In genomic region chr12:65072911-65073610, GRCm38 (mm10) we compare ENCODE assay signal across 8 mouse cellular contexts. TPM values are rescaled to one million over a fixed set of nuclear protein-coding genes. Genes with fewer than 3 reads are reported as not detected.
DNase-seq lines count a peak whose midpoint lies in the region; ATAC-seq and TF ChIP-seq lines count a peak whose summit lies in the region.

No protein-coding gene starts in this region.

- peak overlapping the region; percentile 95 for H3K4me2 ChIP-seq in heart, embryonic 13.5 days
- H3K4me2 ChIP-seq in forebrain, embryonic 13.5 days, result peak overlapping the region; percentile 93
- peak overlapping the region; percentile 89 for H3K4me2 ChIP-seq in liver, postnatal 0 days (ENCODE audit: low read depth, low read length)

- H3K9ac ChIP-seq in heart, embryonic 13.5 days, result peak overlapping the region; percentile 93
- H3K9ac ChIP-seq in forebrain, embryonic 13.5 days, result peak overlapping the region; percentile 94
- H3K9ac ChIP-seq in liver, postnatal 0 days (replicated peaks), result peak overlapping the region; percentile 83

- H3K9me3 ChIP-seq in heart, embryonic 13.5 days, result no peaks in the 10 kb centered on the region
- no peaks in the 10 kb centered on the region for H3K9me3 ChIP-seq in E14TG2a.4 (ENCODE audit: low read length)
- H3K9me3 ChIP-seq in forebrain, embryonic 13.5 days (replicated peaks), result no peaks in the 10 kb centered on the region
- H3K9me3 ChIP-seq in liver, postnatal 0 days (ENCODE audit: low read length), result no peaks in the 10 kb centered on the region

- peaks cover 54% of the 10 kb centered on the region for H3K4me1 ChIP-seq in heart, embryonic 13.5 days
- H3K4me1 ChIP-seq in E14TG2a.4 (replicated peaks; ENCODE audit: low read depth, low read length), result peaks cover 59% of the 10 kb centered on the region
- peaks cover 40% of the 10 kb centered on the region for H3K4me1 ChIP-seq in forebrain, embryonic 13.5 days
- H3K4me1 ChIP-seq in liver, postnatal 0 days (ENCODE audit: insufficient read depth), result peaks cover 25% of the 10 kb centered on the region

- peaks cover 22% of the 10 kb centered on the region for H3K36me3 ChIP-seq in heart, embryonic 13.5 days
- peaks cover 55% of the 10 kb centered on the region for H3K36me3 ChIP-seq in E14TG2a.4 (ENCODE audit: insufficient read depth, low read length)
- H3K36me3 ChIP-seq in forebrain, embryonic 13.5 days (ENCODE audit: poor library complexity, severe bottlenecking), result peaks cover 17% of the 10 kb centered on the region
- H3K36me3 ChIP-seq in liver, postnatal 0 days (replicated peaks; ENCODE audit: insufficient read depth, low read length), result peaks cover 11% of the 10 kb centered on the region; the same call in 1 of the 2 replicates

- peak overlapping the region; percentile 93 for H3K4me3 ChIP-seq in heart, embryonic 13.5 days
- peak overlapping the region; percentile 97 for H3K4me3 ChIP-seq in E14TG2a.4 (replicated peaks; ENCODE audit: low read length)
- H3K4me3 ChIP-seq in forebrain, embryonic 13.5 days, result peak overlapping the region; percentile 86
- peak overlapping the region; percentile 73 for H3K4me3 ChIP-seq in liver, postnatal 0 days (ENCODE audit: low read depth, low read length)

- TF ChIP-seq CTCF in E14TG2a.4 (conservative IDR thresholded peaks at IDR 0.05; ENCODE audit: low read length), result no peak
- TF ChIP-seq CTCF in liver, postnatal 0 days (IDR thresholded peaks at IDR 0.05; ENCODE audit: low read depth), result no peak

- no peaks in the 10 kb centered on the region for H3K27me3 ChIP-seq in heart, embryonic 13.5 days (replicated peaks)
- H3K27me3 ChIP-seq in E14TG2a.4 (ENCODE audit: insufficient read depth, low read length), result no peaks in the 10 kb centered on the region
- H3K27me3 ChIP-seq in forebrain, embryonic 13.5 days, result no peaks in the 10 kb centered on the region
- H3K27me3 ChIP-seq in liver, postnatal 0 days (ENCODE audit: insufficient read depth, low read length), result no peaks in the 10 kb centered on the region

- H3K27ac ChIP-seq in heart, embryonic 13.5 days (replicated peaks), result peak overlapping the region; percentile 93
- peak overlapping the region; percentile 94 for H3K27ac ChIP-seq in forebrain, embryonic 13.5 days
- H3K27ac ChIP-seq in liver, postnatal 0 days (ENCODE audit: low read depth), result peak overlapping the region; percentile 80

- peak; percentile 52 for ATAC-seq in heart, embryonic 13.5 days (ENCODE audit: extremely low read depth, insufficient number of reproducible peaks, low FRiP score, low TSS enrichment)
- peak; percentile 69 for ATAC-seq in forebrain, embryonic 13.5 days
- ATAC-seq in liver, postnatal 0 days, result peak; percentile 11

- no peak for DNase-seq in heart, postnatal 25 days (ENCODE audit: low spot score)
- no peak for DNase-seq in liver, postnatal 0 days
- DNase-seq in adrenal gland, postnatal 10 days, result no peak
- DNase-seq in cerebellum, adult 9-10 months, result no peak
- DNase-seq in layer of hippocampus, postnatal 36 days, result no peak

- no peak for TF ChIP-seq EP300 in liver, postnatal 0 days (IDR thresholded peaks at IDR 0.05; ENCODE audit: low read depth)

- 3% methylated on average over 21 of the region's 21 CpGs for WGBS in heart, embryonic 13.5 days
- 3% methylated on average over 21 of the region's 21 CpGs for WGBS in forebrain, embryonic 13.5 days
- WGBS in liver, postnatal 0 days (ENCODE audit: insufficient replicate concordance), result 3% methylated on average over 21 of the region's 21 CpGs

- intact Hi-C loops in heart, postnatal 25 days (cut with DNase I), result loop anchor here (5.0 kb wide), 2 partner anchors 36 to 106 kb away; partner anchors contain the start of genes Klhl28, Prpf39 and Togaram1

RNA-seq across cellular contexts. Expression of gene Fkbp3, which starts 0.7 kb away (rescaled TPM):
- 476 and 518 TPM in 2 replicates for polyA plus RNA-seq in heart, embryonic 13.5 days (2015; fragmentation: Nextera tagmentation; extraction: Ambion mirVana)
- 100 to 1,000 TPM; 235 to 260 TPM for total RNA-seq in heart, postnatal 25 days (2021)
- polyA plus RNA-seq in forebrain, embryonic 13.5 days (2015; fragmentation: Nextera tagmentation; extraction: Ambion mirVana), result 636 and 684 TPM in 2 replicates
- 92.4 and 94.7 TPM in 2 replicates for polyA plus RNA-seq in liver, postnatal 0 days (2015; fragmentation: Nextera tagmentation; extraction: Ambion mirVana)
- total RNA-seq in adrenal gland, postnatal 10 days (2021), result 100 to 1,000 TPM in 1 of 2 experiments, 10 to 100 TPM in 1; 99.9 to 125 TPM
- 100 to 1,000 TPM; 149 to 157 TPM for total RNA-seq in layer of hippocampus, postnatal 36 days (2021)

RNA-seq across cellular contexts. Expression of gene Fancm, which starts 2.3 kb away (rescaled TPM):
- 5.9 and 6.1 TPM in 2 replicates for polyA plus RNA-seq in heart, embryonic 13.5 days (2015; fragmentation: Nextera tagmentation; extraction: Ambion mirVana)
- total RNA-seq in heart, postnatal 25 days (2021), result 1 to 10 TPM; 4.0 to 4.6 TPM
- polyA plus RNA-seq in forebrain, embryonic 13.5 days (2015; fragmentation: Nextera tagmentation; extraction: Ambion mirVana), result 11.8 and 13.9 TPM in 2 replicates
- polyA plus RNA-seq in liver, postnatal 0 days (2015; fragmentation: Nextera tagmentation; extraction: Ambion mirVana), result 2.0 and 2.8 TPM in 2 replicates
- 10 to 100 TPM; 10.3 to 10.9 TPM for total RNA-seq in adrenal gland, postnatal 10 days (2021)
- 10 to 100 TPM; 11.9 to 12.4 TPM for total RNA-seq in layer of hippocampus, postnatal 36 days (2021)

RNA-seq across cellular contexts. Expression of gene Prpf39, which starts 36.9 kb away (rescaled TPM):
- 28.1 and 31.8 TPM in 2 replicates for polyA plus RNA-seq in heart, embryonic 13.5 days (2015; fragmentation: Nextera tagmentation; extraction: Ambion mirVana)
- total RNA-seq in heart, postnatal 25 days (2021), result 10 to 100 TPM; 12.1 to 12.7 TPM
- 63.2 and 64.9 TPM in 2 replicates for polyA plus RNA-seq in forebrain, embryonic 13.5 days (2015; fragmentation: Nextera tagmentation; extraction: Ambion mirVana)
- 9.8 and 12.4 TPM in 2 replicates for polyA plus RNA-seq in liver, postnatal 0 days (2015; fragmentation: Nextera tagmentation; extraction: Ambion mirVana)
- 10 to 100 TPM; 26.1 to 42.4 TPM for total RNA-seq in adrenal gland, postnatal 10 days (2021)
- total RNA-seq in layer of hippocampus, postnatal 36 days (2021), result 10 to 100 TPM; 40.9 to 52.1 TPM

Comparison
In these comparisons a context has a peak if more than half of its experiments do, and no peak if none do; other contexts are left out.
1. ATAC-seq: peak in every context shown above with its lines; median percentile 69 in forebrain, embryonic 13.5 days; 52 in heart, embryonic 13.5 days; 11 in liver, postnatal 0 days.